Comparison of ENCODE assay signal across 8 mouse cellular contexts in genomic region chr8:115706861-115707730, GRCm38 (mm10). TPM values are rescaled to one million over a fixed set of nuclear protein-coding genes. Genes with fewer than 3 reads are reported as not detected.
DNase-seq lines count a peak whose midpoint lies in the region; ATAC-seq and TF ChIP-seq lines count a peak whose summit lies in the region.

No protein-coding gene starts in this region.

- peak overlapping the region; percentile 77 for H3K4me2 ChIP-seq in hindbrain, embryonic 14.5 days (replicated peaks)

- no peaks in the 10 kb centered on the region for H3K36me3 ChIP-seq in hindbrain, embryonic 14.5 days (replicated peaks; ENCODE audit: control insufficient read depth, insufficient read depth)

- in situ Hi-C loops in Patski (cut with MboI; ENCODE audit: low pct_unique_long_range_greater_than_20kb) = loop anchor here (5.0 to 10.0 kb wide), 6 partner anchors 155 to 1170 kb away; no protein-coding TSS in a partner anchor

- H3K4me1 ChIP-seq in hindbrain, embryonic 14.5 days (replicated peaks; ENCODE audit: control insufficient read depth, insufficient read depth, low read length) = peaks cover 15% of the 10 kb centered on the region; the same call in 1 of the 2 replicates

- no peak for DNase-seq in Patski (ENCODE audit: low read depth, low spot score)
- peak; percentile 65 to 76 for DNase-seq in cerebellum, postnatal 14 days
- peak; percentile 64 for DNase-seq in gastrocnemius, adult 18-20 months (ENCODE audit: low spot score)
- DNase-seq in hindbrain, embryonic 14.5 days (ENCODE audit: low spot score) = peak; percentile 66
- peak; percentile 13 for DNase-seq in left cerebral cortex, adult 11 months (ENCODE audit: low spot score)
- DNase-seq in lung, postnatal 25 days (ENCODE audit: low spot score) = peak; percentile 50
- peak; percentile 74 for DNase-seq in ovary, postnatal 36 days (ENCODE audit: low spot score)
- DNase-seq in thymus, postnatal 25 days = peak; percentile 68

- no peaks in the 10 kb centered on the region for H3K9me3 ChIP-seq in hindbrain, embryonic 14.5 days (ENCODE audit: control insufficient read depth, low read length)

- TF ChIP-seq CTCF in Patski (IDR thresholded peaks at IDR 0.05) = no peak

- H3K27ac ChIP-seq in hindbrain, embryonic 14.5 days = peak overlapping the region; percentile 89

- H3K27me3 ChIP-seq in Patski = no peaks in the 10 kb centered on the region
- H3K27me3 ChIP-seq in hindbrain, embryonic 14.5 days (ENCODE audit: control insufficient read depth, insufficient read depth, low read length) = peaks cover 20% of the 10 kb centered on the region

- H3K4me3 ChIP-seq in hindbrain, embryonic 14.5 days (replicated peaks; ENCODE audit: low read length) = peak overlapping the region; percentile 62

- CTCF ChIA-PET in Patski (lab: Charles Lee) = interaction anchor here (1.1 kb wide), 1 partner anchor 437 kb away, joined by 3 read pairs; no protein-coding TSS in a partner anchor

- peak; percentile 73 for ATAC-seq in Patski
- peak; percentile 83 for ATAC-seq in hindbrain, embryonic 14.5 days (ENCODE audit: low FRiP score)

- WGBS in hindbrain, embryonic 14.5 days = 0% methylated on average over 59 of the region's 76 CpGs

- POLR2A ChIA-PET in Patski (lab: Charles Lee) = interaction anchor here (0.5 to 1.6 kb wide), 2 partner anchors 38 to 54 kb away, joined by 3 read pairs; no protein-coding TSS in a partner anchor

- H3K9ac ChIP-seq in hindbrain, embryonic 14.5 days = peak overlapping the region; percentile 79

RNA-seq across cellular contexts. Expression of gene Maf, which starts 0.5 kb away (rescaled TPM):
- 37.7 TPM for polyA plus RNA-seq in Patski (2021)
- total RNA-seq in gastrocnemius, adult 18-20 months (2021) = 100 to 1,000 TPM; 145 to 163 TPM
- polyA plus RNA-seq in hindbrain, embryonic 14.5 days (2014; fragmentation: Nextera tagmentation; extraction: Ambion mirVana) = 14.3 and 17.0 TPM in 2 replicates
